Mouse (Mus musculus): ENCODE results near the gene Ncmap. TPM values are rescaled to one million over a fixed set of nuclear protein-coding genes. Genes with fewer than 3 reads are reported as not detected.

Ncmap gene
- polyA plus RNA-seq, 1 experiment from 2014 or later: 0.83 TPM

- Histone ChIP-seq H3K4me1 (ENCODE audit: control insufficient read depth, insufficient read depth, low read length) (peaks cover 15% of the 10 kb centered on the region; the same call in 1 of the 2 replicates), H3K4me3 (ENCODE audit: low read depth, low read length) (peak overlapping the region; percentile 73), H3K4me2 (ENCODE audit: low read length) (peak overlapping the region; percentile 78), H3K36me3 (ENCODE audit: control insufficient read depth, insufficient read depth, low read length) (no peaks in the 10 kb centered on the region), H3K9ac (ENCODE audit: low read depth, low read length) (peak overlapping the region; percentile 86), H3K9me3 (replicated peaks; ENCODE audit: control insufficient read depth, low read length, poor library complexity, severe bottlenecking) (no peaks in the 10 kb centered on the region), H3K27me3 (ENCODE audit: control insufficient read depth, insufficient read depth, low read depth, low read length) (no peaks in the 10 kb centered on the region), H3K27ac (ENCODE audit: low read length) (peak overlapping the region; percentile 78)
- ATAC-seq: peak; percentile 9; the same call in 1 of the 2 replicates
- 4% methylated on average over 10 of the region's 10 CpGs for WGBS
Measured at GRCm38 (mm10) chr4:135433086-135433442, 35.0 kb upstream of the Ncmap start.

DNA sequence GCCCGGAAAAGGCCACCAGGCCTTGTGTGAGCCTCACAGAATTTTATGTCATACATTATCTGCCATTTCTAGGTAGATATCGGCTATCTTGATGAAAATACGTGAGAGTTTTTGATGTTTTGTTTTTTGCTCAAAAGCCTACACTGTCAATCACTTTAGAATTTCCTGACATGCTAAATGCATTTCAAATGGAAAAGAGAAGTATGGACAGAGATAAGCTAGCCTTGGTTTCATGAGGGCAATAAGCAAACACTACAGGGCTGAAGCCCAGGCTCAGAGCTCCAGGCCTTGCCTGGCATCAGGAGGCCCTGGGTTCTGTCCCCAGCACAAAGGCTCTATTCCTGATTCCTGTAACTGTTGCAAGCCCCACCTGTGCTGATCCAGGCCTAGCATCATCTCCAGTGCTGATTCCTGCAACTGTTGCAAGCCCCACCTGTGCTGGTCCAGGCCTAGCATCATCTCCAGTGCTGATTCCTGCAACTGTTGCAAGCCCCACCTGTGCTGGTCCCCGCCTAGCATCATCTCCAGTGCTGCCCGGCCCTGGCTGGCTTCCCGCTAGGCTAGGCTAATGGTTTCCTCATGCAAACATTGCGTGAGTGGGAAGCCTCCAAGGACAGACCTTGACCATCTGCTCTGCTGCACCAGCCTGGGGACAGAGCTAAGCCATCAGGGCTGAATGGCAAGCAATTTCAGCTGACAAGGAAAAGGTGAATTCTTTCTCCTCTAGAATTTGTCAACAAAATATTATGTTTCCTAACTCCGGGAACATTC lies 32.1 kb upstream of the Ncmap start:
- Histone ChIP-seq H3K27me3 (ENCODE audit: control insufficient read depth, insufficient read depth, low read depth, low read length) (no peaks in the 10 kb centered on the region), H3K4me3 (ENCODE audit: low read depth, low read length) (no peak overlapping the region), H3K4me1 (ENCODE audit: control insufficient read depth, insufficient read depth, low read length) (peaks cover 15% of the 10 kb centered on the region; the same call in 1 of the 2 replicates), H3K36me3 (ENCODE audit: control insufficient read depth, insufficient read depth, low read length) (0 out of 2 replicates have a peak, but pooled peaks cover under 1% of the 10 kb centered on the region), H3K4me2 (ENCODE audit: low read length) (no peak overlapping the region), H3K9me3 (replicated peaks; ENCODE audit: control insufficient read depth, low read length, poor library complexity, severe bottlenecking) (no peaks in the 10 kb centered on the region), H3K9ac (ENCODE audit: low read depth, low read length) (no peak overlapping the region), H3K27ac (ENCODE audit: low read length) (no peak overlapping the region)
- 81% methylated on average over 8 of the region's 8 CpGs for WGBS
- no peak for ATAC-seq

DNA sequence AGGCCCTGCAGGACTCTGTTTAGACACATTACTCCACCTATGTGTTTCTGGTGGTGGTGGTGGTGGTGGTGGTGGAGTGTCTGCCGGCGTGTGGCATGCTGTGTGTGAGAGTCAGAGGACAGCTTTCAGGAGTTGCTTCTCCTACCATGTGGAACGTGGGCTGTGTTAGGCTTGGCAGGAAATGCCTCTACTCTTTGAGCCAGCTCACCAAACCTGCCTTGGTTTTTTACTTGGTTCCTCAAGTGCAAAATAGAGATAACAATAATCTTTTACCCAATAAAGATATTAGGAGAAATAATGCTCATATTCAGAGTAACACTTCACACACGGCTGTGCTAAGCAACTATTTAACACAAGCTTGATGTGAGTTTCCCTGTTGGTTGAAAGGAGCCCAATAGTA lies 31.4 kb upstream of the Ncmap start:
- Histone ChIP-seq H3K27me3 (ENCODE audit: control insufficient read depth, insufficient read depth, low read depth, low read length) (no peaks in the 10 kb centered on the region), H3K4me3 (ENCODE audit: low read depth, low read length) (no peak overlapping the region), H3K27ac (ENCODE audit: low read length) (no peak overlapping the region), H3K4me1 (ENCODE audit: control insufficient read depth, insufficient read depth, low read length) (peaks cover 9% of the 10 kb centered on the region; the same call in 1 of the 2 replicates), H3K36me3 (ENCODE audit: control insufficient read depth, insufficient read depth, low read length) (0 out of 2 replicates have a peak, but pooled peaks cover 3% of the 10 kb centered on the region), H3K9me3 (replicated peaks; ENCODE audit: control insufficient read depth, low read length, poor library complexity, severe bottlenecking) (no peaks in the 10 kb centered on the region), H3K4me2 (ENCODE audit: low read length) (no peak overlapping the region), H3K9ac (ENCODE audit: low read depth, low read length) (no peak overlapping the region)
- ATAC-seq: no peak
- WGBS: 89% methylated on average over 4 of the region's 4 CpGs

DNA sequence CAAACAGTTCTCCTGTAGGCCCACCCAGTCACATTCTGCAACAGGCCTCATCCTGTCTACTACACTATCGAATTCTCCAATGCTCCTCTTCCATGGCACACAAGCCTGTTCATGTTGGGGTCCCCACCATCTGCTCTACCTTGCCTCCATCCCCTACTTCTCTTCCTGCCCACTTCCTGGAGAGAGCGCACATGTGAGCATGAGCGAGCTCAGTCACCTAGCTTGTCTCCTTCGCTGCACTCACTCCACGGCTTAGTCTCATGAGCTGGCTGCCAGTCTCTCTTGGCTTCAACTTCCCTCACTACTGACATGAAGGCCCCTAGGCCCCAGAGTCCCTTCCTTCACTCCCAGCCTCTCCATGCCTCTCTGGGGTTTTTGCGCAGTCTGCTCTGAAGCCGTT lies 28.6 kb upstream of the Ncmap start:
- H3K36me3 ChIP-seq (ENCODE audit: control insufficient read depth, insufficient read depth, low read length): peaks cover 3% of the 10 kb centered on the region; the same call in 1 of the 2 replicates
- H3K4me2 ChIP-seq (ENCODE audit: low read length): no peak overlapping the region
- H3K9ac ChIP-seq (ENCODE audit: low read depth, low read length): no peak overlapping the region
- no peak overlapping the region for H3K4me3 ChIP-seq (ENCODE audit: low read depth, low read length)
- no peaks in the 10 kb centered on the region for H3K27me3 ChIP-seq (ENCODE audit: control insufficient read depth, insufficient read depth, low read depth, low read length)
- 95% methylated on average over 7 of the region's 7 CpGs for whole genome bisulfite sequencing
- ATAC-seq: no peak
- H3K9me3 ChIP-seq (replicated peaks; ENCODE audit: control insufficient read depth, low read length, poor library complexity, severe bottlenecking): no peaks in the 10 kb centered on the region
- H3K27ac ChIP-seq (ENCODE audit: low read length): no peak overlapping the region
- no peaks in the 10 kb centered on the region for H3K4me1 ChIP-seq (ENCODE audit: control insufficient read depth, insufficient read depth, low read length)

DNA sequence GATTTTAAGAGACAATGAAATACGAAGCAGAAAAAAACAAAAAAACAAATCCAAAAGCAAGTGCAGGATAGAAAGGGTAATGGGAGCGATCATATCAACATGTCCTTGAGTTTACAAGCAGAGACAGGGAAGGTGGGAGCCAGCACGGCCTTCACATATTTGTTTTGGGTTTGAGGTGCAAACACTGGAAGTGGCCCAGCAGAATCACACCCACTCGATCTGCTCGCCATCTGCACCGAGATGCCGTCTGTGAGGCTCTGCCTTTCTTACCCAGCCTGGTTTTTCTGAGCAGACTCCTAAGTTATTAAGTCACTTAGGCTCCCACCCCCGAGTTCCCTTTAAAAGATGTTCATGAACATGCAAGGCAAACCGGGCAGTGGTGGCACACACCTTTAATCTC lies 27.6 kb upstream of the Ncmap start:
- Histone ChIP-seq H3K27ac (ENCODE audit: low read length) (no peak overlapping the region), H3K27me3 (ENCODE audit: control insufficient read depth, insufficient read depth, low read depth, low read length) (no peaks in the 10 kb centered on the region), H3K9me3 (replicated peaks; ENCODE audit: control insufficient read depth, low read length, poor library complexity, severe bottlenecking) (no peaks in the 10 kb centered on the region), H3K4me2 (ENCODE audit: low read length) (no peak overlapping the region), H3K4me1 (ENCODE audit: control insufficient read depth, insufficient read depth, low read length) (no peaks in the 10 kb centered on the region), H3K9ac (ENCODE audit: low read depth, low read length) (no peak overlapping the region), H3K4me3 (ENCODE audit: low read depth, low read length) (no peak overlapping the region), H3K36me3 (ENCODE audit: control insufficient read depth, insufficient read depth, low read length) (peaks cover 3% of the 10 kb centered on the region; the same call in 1 of the 2 replicates)
- no peak for ATAC-seq
- 89% methylated on average over 9 of the region's 9 CpGs for WGBS

- ATAC-seq: no peak
- H3K9ac ChIP-seq (ENCODE audit: low read depth, low read length): no peak overlapping the region
- H3K9me3 ChIP-seq (replicated peaks; ENCODE audit: control insufficient read depth, low read length, poor library complexity, severe bottlenecking): no peaks in the 10 kb centered on the region
- WGBS: 92% methylated on average over 13 of the region's 13 CpGs
- H3K27me3 ChIP-seq (ENCODE audit: control insufficient read depth, insufficient read depth, low read depth, low read length): no peaks in the 10 kb centered on the region
- no peak overlapping the region for H3K4me3 ChIP-seq (ENCODE audit: low read depth, low read length)
- H3K27ac ChIP-seq (ENCODE audit: low read length): no peak overlapping the region
- H3K4me2 ChIP-seq (ENCODE audit: low read length): no peak overlapping the region
- no peaks in the 10 kb centered on the region for H3K4me1 ChIP-seq (ENCODE audit: control insufficient read depth, insufficient read depth, low read length)
- peaks cover 20% of the 10 kb centered on the region for H3K36me3 ChIP-seq (ENCODE audit: control insufficient read depth, insufficient read depth, low read length)
Measured at GRCm38 (mm10) chr4:135420961-135421360, 22.9 kb upstream of the Ncmap start.

DNA sequence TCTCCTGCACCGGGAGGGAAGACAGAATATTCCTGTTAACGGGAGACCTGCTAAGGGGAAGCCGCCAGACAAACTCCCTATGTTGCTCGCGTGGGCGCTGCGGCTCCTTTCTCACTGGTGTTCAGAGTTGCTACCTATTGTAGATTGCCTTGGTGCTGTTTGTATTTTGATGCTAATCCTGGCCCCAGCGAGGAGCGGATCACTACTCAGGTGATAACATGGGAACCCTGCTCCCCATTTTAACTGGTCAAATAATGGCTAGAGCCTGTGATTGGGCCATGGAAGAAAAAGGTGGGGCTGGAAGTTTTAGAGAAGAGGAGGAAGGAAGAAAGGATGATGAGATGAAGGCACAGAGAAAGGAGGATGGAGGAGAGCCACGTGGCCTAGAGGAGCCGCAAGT lies 22.4 kb upstream of the Ncmap start:
- H3K27ac ChIP-seq (ENCODE audit: low read length): no peak overlapping the region
- H3K4me3 ChIP-seq (ENCODE audit: low read depth, low read length): no peak overlapping the region
- H3K9me3 ChIP-seq (replicated peaks; ENCODE audit: control insufficient read depth, low read length, poor library complexity, severe bottlenecking): no peaks in the 10 kb centered on the region
- peaks cover 23% of the 10 kb centered on the region for H3K36me3 ChIP-seq (ENCODE audit: control insufficient read depth, insufficient read depth, low read length)
- no peak for ATAC-seq
- H3K4me2 ChIP-seq (ENCODE audit: low read length): no peak overlapping the region
- H3K9ac ChIP-seq (ENCODE audit: low read depth, low read length): no peak overlapping the region
- WGBS: 83% methylated on average over 11 of the region's 11 CpGs
- H3K4me1 ChIP-seq (ENCODE audit: control insufficient read depth, insufficient read depth, low read length): no peaks in the 10 kb centered on the region
- H3K27me3 ChIP-seq (ENCODE audit: control insufficient read depth, insufficient read depth, low read depth, low read length): no peaks in the 10 kb centered on the region

DNA sequence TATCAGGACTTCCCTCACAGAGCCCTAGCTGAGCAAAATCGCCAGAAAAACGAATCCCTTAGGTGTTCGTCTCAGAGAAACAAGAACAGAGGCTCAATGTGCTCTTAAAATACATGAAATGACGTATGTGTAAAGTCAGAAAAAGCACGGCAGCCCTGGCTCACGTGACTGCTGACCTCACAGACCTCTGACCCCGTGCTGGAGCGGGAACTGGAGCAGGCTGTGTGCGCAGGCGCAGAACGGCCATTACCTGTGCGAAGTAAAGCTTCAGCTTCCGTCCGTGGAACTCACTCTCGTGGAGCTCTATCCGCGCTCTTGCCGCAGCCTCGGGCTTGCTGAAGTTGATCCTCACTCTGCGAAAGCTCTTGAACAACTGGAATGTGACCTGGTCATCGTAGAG lies 22.0 kb upstream of the Ncmap start:
- no peaks in the 10 kb centered on the region for H3K4me1 ChIP-seq (ENCODE audit: control insufficient read depth, insufficient read depth, low read length)
- H3K36me3 ChIP-seq (ENCODE audit: control insufficient read depth, insufficient read depth, low read length): peaks cover 24% of the 10 kb centered on the region
- H3K9me3 ChIP-seq (replicated peaks; ENCODE audit: control insufficient read depth, low read length, poor library complexity, severe bottlenecking): no peaks in the 10 kb centered on the region
- no peak overlapping the region for H3K4me3 ChIP-seq (ENCODE audit: low read depth, low read length)
- no peak overlapping the region for H3K4me2 ChIP-seq (ENCODE audit: low read length)
- no peaks in the 10 kb centered on the region for H3K27me3 ChIP-seq (ENCODE audit: control insufficient read depth, insufficient read depth, low read depth, low read length)
- WGBS: 87% methylated on average over 21 of the region's 21 CpGs
- no peak for ATAC-seq
- no peak overlapping the region for H3K9ac ChIP-seq (ENCODE audit: low read depth, low read length)
- H3K27ac ChIP-seq (ENCODE audit: low read length): no peak overlapping the region

DNA sequence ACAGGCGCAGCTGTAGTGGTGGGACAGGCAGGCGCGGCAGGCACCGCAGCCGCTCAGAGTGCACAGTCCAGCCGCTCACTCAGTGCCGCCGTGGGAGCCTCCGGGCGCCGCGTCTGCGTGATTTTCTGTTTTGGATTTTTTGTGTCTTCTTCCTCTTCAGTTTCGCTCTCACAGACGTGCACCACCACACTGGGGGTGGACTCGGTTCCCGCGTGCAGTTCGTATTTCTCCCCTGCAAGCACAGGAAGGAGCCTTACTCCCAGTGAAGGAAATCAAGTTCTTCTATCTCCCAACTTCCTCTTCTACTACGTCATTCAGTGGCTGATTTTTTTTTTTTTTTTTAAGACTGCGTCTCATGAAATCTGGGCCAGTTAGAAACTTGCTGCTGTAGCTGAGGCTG lies 18.3 kb upstream of the Ncmap start:
- H3K9me3 ChIP-seq (replicated peaks; ENCODE audit: control insufficient read depth, low read length, poor library complexity, severe bottlenecking): no peaks in the 10 kb centered on the region
- no peak overlapping the region for H3K27ac ChIP-seq (ENCODE audit: low read length)
- H3K27me3 ChIP-seq (ENCODE audit: control insufficient read depth, insufficient read depth, low read depth, low read length): no peaks in the 10 kb centered on the region
- H3K4me2 ChIP-seq (ENCODE audit: low read length): no peak overlapping the region
- H3K9ac ChIP-seq (ENCODE audit: low read depth, low read length): no peak overlapping the region
- H3K4me3 ChIP-seq (ENCODE audit: low read depth, low read length): no peak overlapping the region
- 96% methylated on average over 21 of the region's 21 CpGs for WGBS
- H3K4me1 ChIP-seq (ENCODE audit: control insufficient read depth, insufficient read depth, low read length): no peaks in the 10 kb centered on the region
- peaks cover 40% of the 10 kb centered on the region for H3K36me3 ChIP-seq (ENCODE audit: control insufficient read depth, insufficient read depth, low read length)
- ATAC-seq: no peak

Measured in midbrain, embryonic 16.5 days (tissue).